Mouse (Mus musculus): ENCODE data around the gene Efhc1.

DNA sequence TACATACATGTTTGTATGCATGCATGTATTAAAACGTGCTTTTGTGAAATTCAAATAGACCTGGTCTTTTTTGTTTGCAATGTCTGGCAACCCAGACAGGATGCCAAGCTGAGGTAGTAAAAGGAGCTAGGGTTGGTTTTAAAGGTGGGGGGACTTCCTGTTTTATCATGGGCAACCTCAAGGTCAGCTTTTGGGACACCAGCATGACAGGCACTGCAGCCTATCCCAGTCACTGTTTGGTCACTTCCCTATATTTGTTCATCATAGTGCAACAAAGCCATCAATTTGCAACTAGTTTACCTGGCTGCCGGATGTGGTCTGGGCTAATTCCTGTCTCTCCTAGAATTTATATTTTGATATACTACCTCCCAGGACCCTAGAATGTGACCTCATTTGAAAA, 80.2 kb downstream of the Efhc1 start:
- TF ChIP-seq USF1 (IDR thresholded peaks at IDR 0.05; ENCODE audit: low read depth) (no peak), MYOG (IDR thresholded peaks at IDR 0.05; ENCODE audit: control insufficient read depth in 1 of 3, insufficient read depth in 1 of 3, insufficient read length in 2 of 3, low read depth in 2 of 3) (no peak), TCF12 (IDR thresholded peaks at IDR 0.05; ENCODE audit: insufficient read depth, poor library complexity, severe bottlenecking) (no peak), POLR2A (IDR thresholded peaks at IDR 0.05; ENCODE audit: insufficient read length, low read depth) (no peak)

Measured in myocyte (in vitro differentiated cells).